Comparison of ENCODE assay signal across 14 mouse cellular contexts in the genomic region with DNA sequence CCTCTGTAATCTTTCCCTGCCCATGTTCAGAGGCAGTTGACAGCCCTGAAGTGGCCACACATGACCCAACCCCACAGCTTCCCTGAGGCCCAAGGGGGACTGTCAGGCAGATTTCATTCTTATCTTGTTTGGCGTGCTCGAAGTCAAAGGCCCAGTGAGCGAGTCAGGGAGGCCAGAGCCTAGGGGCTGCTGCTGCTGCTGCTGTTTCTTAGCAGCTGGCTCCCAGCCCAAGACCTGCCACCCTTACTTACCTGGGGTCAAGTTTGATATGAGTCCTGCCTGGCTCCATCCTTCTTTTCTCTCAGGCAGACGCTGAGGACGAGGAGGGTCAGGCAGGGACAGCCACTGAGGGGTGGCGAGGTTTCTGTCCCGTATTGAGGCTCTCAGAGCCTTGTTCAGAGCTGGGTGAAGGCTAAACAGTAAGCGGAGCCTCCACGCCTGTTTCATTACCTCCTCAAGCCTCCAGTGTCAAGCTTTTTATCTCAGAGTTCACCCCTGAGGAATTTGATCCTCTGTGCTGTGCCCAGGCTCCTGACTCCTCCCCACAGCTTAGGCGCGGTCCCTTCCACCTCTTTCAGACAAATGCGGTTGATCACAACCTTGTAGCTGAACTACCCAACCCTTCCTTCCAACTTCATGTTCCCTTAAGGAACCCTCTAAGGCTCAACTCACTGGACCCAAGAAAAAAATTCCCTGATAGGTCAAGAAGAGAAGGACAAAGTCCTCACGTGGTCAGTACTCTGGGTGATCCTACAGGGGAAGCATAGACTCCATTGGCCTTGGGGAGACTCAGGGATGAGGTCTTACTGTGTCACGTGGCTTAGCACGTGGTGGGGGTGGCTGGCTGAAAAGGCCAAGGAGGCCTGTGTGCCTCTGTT. TPM values are rescaled to one million over a fixed set of nuclear protein-coding genes. Genes with fewer than 3 reads are reported as not detected.
DNase-seq lines count a peak whose midpoint lies in the region; ATAC-seq and TF ChIP-seq lines count a peak whose summit lies in the region.
"Had no signal": no experiment of that assay in that cellular context is flagged by ENCODE, and none has a peak within 500 bp of the region (broad histone marks: within the 10 kb centered on the region; RNA-seq: fewer than 3 reads in every experiment).

Slc51a (minus strand) TSS at position 646 of the 878 bp plus-strand sequence.

- WGBS in heart, embryonic 13.5 days, result 23% methylated on average over 15 of the region's 15 CpGs
- WGBS in liver, postnatal 0 days (ENCODE audit: insufficient replicate concordance), result 38% methylated on average over 15 of the region's 15 CpGs
- 63% methylated on average over 15 of the region's 15 CpGs for WGBS in midbrain, postnatal 0 days

- TF ChIP-seq CTCF in liver, postnatal 0 days (IDR thresholded peaks at IDR 0.05; ENCODE audit: low read depth), result no peak
- TF ChIP-seq CTCF in midbrain, postnatal 0 days (IDR thresholded peaks at IDR 0.05), result no peak

- peaks cover 37% of the 10 kb centered on the region for H3K4me1 ChIP-seq in heart, embryonic 13.5 days
- H3K4me1 ChIP-seq in liver, postnatal 0 days (ENCODE audit: insufficient read depth), result peaks cover 5% of the 10 kb centered on the region; the same call in 1 of the 2 replicates
- no peaks in the 10 kb centered on the region for H3K4me1 ChIP-seq in midbrain, postnatal 0 days (ENCODE audit: insufficient read depth, low read length)

- TF ChIP-seq EP300 in liver, postnatal 0 days (IDR thresholded peaks at IDR 0.05; ENCODE audit: low read depth), result peak; percentile 62

- H3K9me3 ChIP-seq in heart, embryonic 13.5 days, result no peaks in the 10 kb centered on the region
- no peaks in the 10 kb centered on the region for H3K9me3 ChIP-seq in liver, postnatal 0 days (ENCODE audit: low read length)
- no peaks in the 10 kb centered on the region for H3K9me3 ChIP-seq in midbrain, postnatal 0 days (ENCODE audit: low read length)

- intact Hi-C loops in heart, postnatal 25 days (cut with DNase I), result no loop called here

- peak within 1 kb of the TSS; percentile 78 for H3K27ac ChIP-seq in heart, embryonic 13.5 days (replicated peaks)
- H3K27ac ChIP-seq in liver, postnatal 0 days (ENCODE audit: low read depth), result no peak within 1 kb of the TSS; the same call in 1 of the 2 replicates
- no peak within 1 kb of the TSS for H3K27ac ChIP-seq in midbrain, postnatal 0 days (ENCODE audit: low read depth, low read length)

- peaks cover 15% of the 10 kb centered on the region for H3K27me3 ChIP-seq in heart, embryonic 13.5 days (replicated peaks)
- H3K27me3 ChIP-seq in liver, postnatal 0 days (ENCODE audit: insufficient read depth, low read length), result no peaks in the 10 kb centered on the region
- H3K27me3 ChIP-seq in midbrain, postnatal 0 days (ENCODE audit: insufficient read depth, low read length), result no peaks in the 10 kb centered on the region

- DNase-seq in heart, postnatal 25 days (ENCODE audit: low spot score), result no peak
- DNase-seq in c-Kit-positive CD71-positive TER-119-negative erythroid progenitor cells, embryonic 14.5 days (ENCODE audit: low read depth), result peak; percentile 70
- DNase-seq in kidney, adult 9 months, result peak; percentile 92
- peak; percentile 34 for DNase-seq in liver, postnatal 0 days
- no peak for DNase-seq in right cerebral cortex, postnatal 36 days (ENCODE audit: low spot score in 2 of 2)
- no peak for DNase-seq in midbrain, postnatal 0 days (ENCODE audit: low spot score)
- DNase-seq in cerebellum, adult 11-12 months, result no peak
- DNase-seq: cerebellum, adult 2 months; gastrocnemius, postnatal 25 days; right cerebral cortex, postnatal 14 days; thymus, postnatal 4 days had no signal

- no peak within 1 kb of the TSS for H3K9ac ChIP-seq in heart, embryonic 13.5 days
- peak within 1 kb of the TSS; percentile 44; the same call in 1 of the 2 replicates for H3K9ac ChIP-seq in liver, postnatal 0 days (replicated peaks)
- no peak within 1 kb of the TSS for H3K9ac ChIP-seq in midbrain, postnatal 0 days (replicated peaks; ENCODE audit: low read length, poor library complexity, severe bottlenecking)

- H3K4me3 ChIP-seq in heart, embryonic 13.5 days, result no peak within 1 kb of the TSS
- H3K4me3 ChIP-seq in liver, postnatal 0 days (ENCODE audit: low read depth, low read length), result no peak within 1 kb of the TSS
- H3K4me3 ChIP-seq in midbrain, postnatal 0 days (ENCODE audit: low read depth, low read length), result no peak within 1 kb of the TSS

- peak within 1 kb of the TSS; percentile 51 for H3K4me2 ChIP-seq in heart, embryonic 13.5 days
- peak within 1 kb of the TSS; percentile 49 for H3K4me2 ChIP-seq in liver, postnatal 0 days (ENCODE audit: low read depth, low read length)
- no peak within 1 kb of the TSS for H3K4me2 ChIP-seq in midbrain, postnatal 0 days (ENCODE audit: low read depth, low read length, poor library complexity, severe bottlenecking)

- no peaks in the 10 kb centered on the region for H3K36me3 ChIP-seq in heart, embryonic 13.5 days
- no peaks in the 10 kb centered on the region for H3K36me3 ChIP-seq in liver, postnatal 0 days (replicated peaks; ENCODE audit: insufficient read depth, low read length)
- no peaks in the 10 kb centered on the region for H3K36me3 ChIP-seq in midbrain, postnatal 0 days (ENCODE audit: insufficient read depth, low read length)

- no peak; the same call in 1 of the 2 replicates for ATAC-seq in heart, embryonic 13.5 days (ENCODE audit: extremely low read depth, insufficient number of reproducible peaks, low FRiP score, low TSS enrichment)
- peak; percentile 93 for ATAC-seq in liver, postnatal 0 days
- no peak for ATAC-seq in midbrain, postnatal 0 days (ENCODE audit: low FRiP score)
- ATAC-seq: activated CD4-positive, CD25-positive, alpha-beta regulatory T cell, adult 4 months had no signal

RNA-seq across cellular contexts. Expression of gene Slc51a, which starts in this region (rescaled TPM):
- 1.6 and 2.0 TPM in 2 replicates for polyA plus RNA-seq in heart, embryonic 13.5 days (2015; fragmentation: Nextera tagmentation; extraction: Ambion mirVana)
- under 1 TPM; 0.75 to 0.95 TPM for total RNA-seq in heart, postnatal 25 days (2021)
- 0.81 and 1.0 TPM in 2 replicates for polyA plus RNA-seq in liver, postnatal 0 days (2015; fragmentation: Nextera tagmentation; extraction: Ambion mirVana)
- total RNA-seq in midbrain, postnatal 0 days (2014; rRNA removed), result not detected in 2 replicates
- polyA plus RNA-seq in midbrain, postnatal 0 days (2015; fragmentation: Nextera tagmentation; extraction: Ambion mirVana), result 0.14 TPM in 1 of 2 replicates, not detected in the other
- total RNA-seq: gastrocnemius, postnatal 25 days; left cerebral cortex, adult 18-20 months had no signal
- polyA plus RNA-seq: activated CD4-positive, CD25-positive, alpha-beta regulatory T cell, adult 4 months had no signal

Comparison
In these comparisons a context has a peak if more than half of its experiments do, and no peak if none do; other contexts are left out.
1. DNase-seq: peak in c-Kit-positive CD71-positive TER-119-negative erythroid progenitor cells, embryonic 14.5 days (single experiment), kidney, adult 9 months (single experiment) and liver, postnatal 0 days (single experiment); none in heart, postnatal 25 days (single experiment), right cerebral cortex, postnatal 36 days (0 of 2), midbrain, postnatal 0 days (single experiment) and cerebellum, adult 11-12 months (single experiment).